Mouse (Mus musculus) small intestine, adult 2 months (tissue): ENCODE results near the gene Nfasc.

ENCODE experiments used
- CTCF ChIP-seq: fragments of 200-500 bp; IDR thresholded peaks from 2 replicates; pipeline ENCODE4 v1.5.1; 2012; ENCODE audit warnings: low read depth, mild to moderate bottlenecking, control low read depth, inconsistent platforms, low read length, moderate library complexity, mixed read lengths; ENCODE audit not compliant: insufficient replicate concordance, insufficient read length; ENCODE audit errors: extremely low read depth
- POLR2A ChIP-seq: fragments of 200-500 bp; IDR thresholded peaks from 2 replicates; pipeline ENCODE4 v1.6.1; 2012; ENCODE audit warnings: low read depth, mild to moderate bottlenecking, control low read depth, inconsistent platforms, low read length, moderate library complexity

- TF ChIP-seq CTCF (no peak), POLR2A (no peak)
These were observed 156.2 kb downstream of the Nfasc start for GRCm38 (mm10) chr1:132585376-132585775.
